Mouse (Mus musculus) adrenal gland, postnatal 10 days (tissue): Measurements from ENCODE around the gene Ccdc153. TPM values are rescaled to one million over a fixed set of nuclear protein-coding genes. Genes with fewer than 3 reads are reported as not detected.

Experiments
- DNase-seq: peaks from one replicate; pipeline ENCODE4 v3.0.0; 2021; ENCODE audit warnings: mixed read lengths
- total RNA-seq, 2 experiments: library from RNA; stranded (reverse); gene quantifications; 2 replicates each; pipeline ENCODE4 v1.2.3; 2021

The Ccdc153 gene
- total RNA-seq, 2 experiments from 2014 or later = 1.5 to 1.6 TPM

DNA sequence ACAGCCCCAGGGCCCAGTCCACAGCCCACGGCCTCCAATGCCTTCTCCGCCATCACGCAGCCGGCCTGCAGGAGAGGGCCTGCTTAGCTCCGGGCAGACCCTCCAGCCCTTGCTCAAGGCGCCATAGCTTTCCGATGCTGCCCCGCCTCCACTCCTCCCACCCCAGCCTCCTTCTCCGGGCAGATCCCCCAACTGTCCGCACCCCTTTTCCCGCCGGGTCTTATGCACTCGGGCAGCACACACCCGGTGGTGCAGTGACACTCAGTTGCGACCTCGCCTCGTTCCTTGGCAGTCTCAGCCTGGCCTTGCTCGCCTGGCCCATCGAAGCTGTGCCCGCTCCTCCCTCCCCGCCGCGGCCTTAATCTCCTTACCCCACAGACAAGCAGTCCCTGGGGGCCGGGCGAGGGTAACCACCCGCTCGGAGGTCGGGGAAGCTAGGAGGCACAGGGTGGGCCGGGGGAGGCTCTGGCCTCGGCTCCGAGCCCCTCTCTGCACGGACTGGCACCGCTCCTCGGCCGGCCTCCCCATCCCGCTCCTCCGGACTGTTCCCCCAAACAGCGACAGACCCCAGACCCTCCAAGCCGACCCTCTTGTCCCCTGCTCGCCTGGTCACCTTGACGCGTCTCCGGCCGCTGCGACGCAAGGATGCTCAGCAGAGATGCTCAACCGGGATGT, 47.1 kb downstream of the Ccdc153 start:
- DNase-seq = peak; percentile 62

DNA sequence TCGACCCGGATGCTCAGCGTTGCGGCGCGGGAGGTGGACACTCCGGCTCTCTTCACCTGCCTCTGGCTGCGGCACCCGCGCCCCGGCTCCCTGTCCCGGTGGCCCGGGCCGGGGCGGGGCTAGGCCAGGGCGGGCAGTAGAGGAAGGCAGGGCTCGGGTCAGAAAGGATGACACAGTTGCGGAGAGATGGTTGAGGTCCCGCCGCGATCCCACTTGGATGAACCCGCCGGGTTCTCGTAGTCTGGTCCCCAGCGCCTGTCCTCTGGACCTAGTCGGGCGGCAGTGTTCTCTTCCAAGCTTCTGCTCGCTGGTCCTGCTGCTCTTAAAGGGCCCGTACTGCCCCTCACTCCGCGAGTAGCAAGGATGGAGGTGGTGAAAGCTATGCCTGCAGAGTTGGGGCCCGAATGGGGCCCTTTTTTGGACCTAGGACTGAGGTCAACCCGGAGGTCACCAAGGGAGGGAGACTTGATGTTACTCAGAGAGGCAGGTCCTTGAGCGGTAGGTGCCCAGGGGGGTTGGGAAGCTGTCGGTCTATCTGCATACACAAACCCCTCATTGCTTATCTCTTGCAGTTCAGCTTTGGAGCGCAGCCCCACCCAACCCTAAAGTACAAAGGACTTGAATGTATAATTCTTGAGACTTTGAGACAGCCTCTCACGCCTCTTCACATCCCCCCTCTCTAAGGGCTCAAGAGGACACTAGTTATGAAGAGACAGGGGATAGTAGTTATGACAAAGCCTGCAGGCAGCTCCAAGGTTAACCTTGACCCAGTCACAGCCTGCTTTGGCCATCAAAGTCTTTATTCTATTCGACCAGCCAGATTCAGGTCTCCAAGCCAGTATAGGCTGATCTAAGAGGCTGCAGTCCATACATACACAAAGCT, 47.8 kb downstream of the Ccdc153 start, which contains the start of gene Abcg4:
TSS of gene Abcg4 (minus strand) at position 540 of the 883 bp plus-strand sequence.
- DNase-seq = peak; percentile 58

DNA sequence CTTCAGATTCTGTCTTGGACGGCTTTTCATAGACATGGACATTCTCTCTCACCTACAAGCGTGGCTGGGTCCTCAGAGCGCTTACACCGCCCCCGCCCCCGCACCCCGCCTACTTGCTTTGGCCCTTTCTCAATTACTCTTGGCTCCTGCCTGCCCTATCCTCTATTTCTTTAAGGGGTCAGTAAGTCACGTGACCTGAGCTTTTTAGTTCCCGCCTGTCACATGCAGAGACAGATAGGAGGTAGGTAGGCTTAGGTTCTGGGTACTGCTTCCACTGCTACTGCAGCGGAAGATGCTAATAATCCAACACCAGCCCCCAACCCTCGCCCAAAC, 48.4 kb downstream of the Ccdc153 start:
- DNase-seq = no peak

DNA sequence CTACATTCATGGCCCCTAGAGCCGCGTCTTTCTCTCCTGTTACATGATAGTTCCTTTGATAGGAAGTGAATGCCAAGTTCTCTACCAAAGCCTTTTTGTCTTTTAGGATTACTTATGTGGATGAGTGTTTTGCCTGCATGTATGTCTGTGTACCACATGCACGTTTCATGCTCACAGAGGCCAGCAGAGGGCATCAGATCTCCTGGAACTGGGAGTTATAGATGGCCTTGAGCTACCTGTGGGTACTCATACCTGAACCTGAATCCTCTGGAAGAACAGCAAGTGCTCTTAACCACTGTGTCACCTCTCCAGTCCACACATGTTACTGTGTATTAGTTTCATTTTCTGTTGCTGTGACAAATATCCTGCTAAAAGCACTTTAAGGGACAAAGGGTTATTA, 52.0 kb downstream of the Ccdc153 start:
- DNase-seq = peak; percentile 50

Other genes starting within 250 kb of the Ccdc153 start
- gene Thy1, start 197.3 kb upstream of the Ccdc153 start, total RNA-seq = 10 to 100 TPM; 44.2 to 44.9 TPM
- gene Usp2, start 173.7 kb upstream of the Ccdc153 start, total RNA-seq = 10 to 100 TPM; 36.4 to 52.2 TPM
- under 1 TPM in 1 of 2 experiments, not detected in 1; 0.30 TPM for gene Mfrp, start 138.9 kb upstream of the Ccdc153 start, total RNA-seq
- 10 to 100 TPM; 16.7 to 21.9 TPM for gene C1qtnf5, start 133.4 kb upstream of the Ccdc153 start, total RNA-seq
- under 1 TPM in 1 of 2 experiments, not detected in 1; 0.51 TPM for gene Gm49380, start 127.2 kb upstream of the Ccdc153 start, total RNA-seq
- 10 to 100 TPM; 29.3 to 35.5 TPM for gene Rnf26, start 127.2 kb upstream of the Ccdc153 start, total RNA-seq
- 100 to 1,000 TPM in 1 of 2 experiments, 10 to 100 TPM in 1; 85.0 to 114 TPM for gene Mcam, start 106.2 kb upstream of the Ccdc153 start, total RNA-seq
- gene Cbl, start 6.6 kb upstream of the Ccdc153 start, total RNA-seq = 10 to 100 TPM; 28.2 to 32.4 TPM
- under 1 TPM in 1 of 2 experiments, not detected in 1; 0.48 TPM for gene Pdzd3, start 10.8 kb downstream of the Ccdc153 start, total RNA-seq
- gene Nlrx1, start 27.9 kb downstream of the Ccdc153 start, total RNA-seq = 10 to 100 TPM; 23.1 to 30.6 TPM
- gene Abcg4, start 47.9 kb downstream of the Ccdc153 start, total RNA-seq = 10 to 100 TPM; 15.0 to 23.1 TPM
- 10 to 100 TPM; 17.3 to 24.4 TPM for gene Hinfp, start 65.0 kb downstream of the Ccdc153 start, total RNA-seq
- 10 to 100 TPM; 19.3 to 25.1 TPM for gene C2cd2l, start 79.6 kb downstream of the Ccdc153 start, total RNA-seq
- 10 to 100 TPM; 25.2 to 27.7 TPM for gene Dpagt1, start 85.3 kb downstream of the Ccdc153 start, total RNA-seq
- 10 to 100 TPM; 87.2 to 99.6 TPM for gene H2afx, start 94.0 kb downstream of the Ccdc153 start, total RNA-seq
- gene Hmbs, start 103.6 kb downstream of the Ccdc153 start, total RNA-seq = 100 to 1,000 TPM in 1 of 2 experiments, 10 to 100 TPM in 1; 86.7 to 101 TPM
- 10 to 100 TPM; 42.3 to 47.3 TPM for gene Vps11, start 121.0 kb downstream of the Ccdc153 start, total RNA-seq
- gene Hyou1, start 138.8 kb downstream of the Ccdc153 start, total RNA-seq = 100 to 1,000 TPM in 1 of 2 experiments, 10 to 100 TPM in 1; 97.2 to 121 TPM
- 10 to 100 TPM; 30.6 to 44.8 TPM for gene Slc37a4, start 156.2 kb downstream of the Ccdc153 start, total RNA-seq
- gene Rps25, start 166.5 kb downstream of the Ccdc153 start, total RNA-seq = 1,000 to 10,000 TPM; 1,303 to 1,311 TPM
- gene Trappc4, start 166.9 kb downstream of the Ccdc153 start, total RNA-seq = 10 to 100 TPM; 65.4 to 70.9 TPM
- gene Ccdc84, start 177.9 kb downstream of the Ccdc153 start, total RNA-seq = 10 to 100 TPM; 15.4 to 20.7 TPM
- gene Foxr1, start 200.5 kb downstream of the Ccdc153 start, total RNA-seq = not detected
- gene Upk2, start 214.3 kb downstream of the Ccdc153 start, total RNA-seq = not detected
- gene Bcl9l, start 242.1 kb downstream of the Ccdc153 start, total RNA-seq = 10 to 100 TPM; 64.6 to 72.6 TPM